Mouse (Mus musculus) heart, postnatal 0 days (tissue): Measurements from ENCODE around the gene Ptpn22. TPM values are rescaled to one million over a fixed set of nuclear protein-coding genes. Genes with fewer than 3 reads are reported as not detected.

Source experiments
- ATAC-seq: fragments of 200-750 bp; cut with Nextera tagmentation; 2 replicates; pipeline ENCODE4 v1.8.0; 2017; ENCODE audit warnings: low read depth, moderate number of reproducible peaks, moderate library complexity; ENCODE audit not compliant: insufficient read depth
- DNase-seq: peaks from one replicate; pipeline ENCODE4 v3.0.0-alpha.2; 2016; ENCODE audit warnings: low spot score
- H3K27ac ChIP-seq: fragments of 300-500 bp; sonication (generic); 2 replicates; pipeline ENCODE4 v1.5.1; 2014; ENCODE audit warnings: low read depth, mild to moderate bottlenecking
- H3K27me3 ChIP-seq: fragments of 300-500 bp; sonication (generic); 2 replicates; pipeline ENCODE4 v1.6.1; 2014; ENCODE audit warnings: low read length, mixed read lengths; ENCODE audit not compliant: control insufficient read depth, insufficient read depth
- H3K36me3 ChIP-seq: fragments of 300-500 bp; sonication (generic); replicated peaks from 2 replicates; pipeline ENCODE4 v1.6.1; 2014; ENCODE audit warnings: low read length, mixed read lengths; ENCODE audit not compliant: control insufficient read depth, insufficient read depth
- H3K4me1 ChIP-seq: fragments of 300-500 bp; sonication (generic); 2 replicates; pipeline ENCODE4 v1.6.1; 2014; ENCODE audit warnings: antibody characterized with exemption; ENCODE audit not compliant: control insufficient read depth, insufficient read depth
- H3K4me2 ChIP-seq: fragments of 300-500 bp; sonication (generic); 2 replicates; pipeline ENCODE4 v1.6.1; 2014; ENCODE audit warnings: low read depth, mild to moderate bottlenecking, low read length, moderate library complexity
- H3K4me3 ChIP-seq: fragments of 300-500 bp; sonication (generic); 2 replicates; pipeline ENCODE4 v1.5.1; 2014; ENCODE audit warnings: low read depth, low read length
- H3K9ac ChIP-seq: fragments of 300-500 bp; sonication (generic); replicated peaks from 2 replicates; pipeline ENCODE4 v1.6.1; 2014; ENCODE audit warnings: low read depth, low read length, mixed read lengths
- H3K9me3 ChIP-seq: fragments of 300-500 bp; sonication (generic); replicated peaks from 2 replicates; pipeline ENCODE4 v1.6.1; 2016; ENCODE audit warnings: low read length; ENCODE audit not compliant: control insufficient read depth
- CTCF ChIP-seq: IDR thresholded peaks from 2 replicates; pipeline ENCODE4 v1.5.1; 2016; ENCODE audit warnings: antibody characterized with exemption, control low read depth, low read depth
- EP300 ChIP-seq: IDR thresholded peaks from 2 replicates; pipeline ENCODE4 v1.6.1; 2016; ENCODE audit warnings: antibody characterized with exemption, low read depth
- WGBS: fragments of 180-500 bp; shearing (Covaris S2); extraction: QIAGEN DNeasy Blood & Tissue Kit; methylation state at CpG from one replicate; pipeline ENCODE4 v1.1.7; 2014; 5-methylcytosine and 5-hydroxymethylcytosine counted together
- polyA plus RNA-seq: library from polyadenylated mRNA; unstranded; fragments of >200 nt; fragmentation: Nextera tagmentation; extraction: Ambion mirVana; gene quantifications from 2 replicates; pipeline ENCODE4 v1.2.1, GENCODE M21; 2015
- total RNA-seq: library from RNA; depleted of rRNA; stranded (reverse); fragments of >200 nt; gene quantifications from 2 replicates; pipeline ENCODE4 v1.2.3, GENCODE M21; 2014; ENCODE audit warnings: low replicate concordance; rRNA removed

Gene Ptpn22
- total and polyA plus RNA-seq, 2 experiments from 2014 or later: 0.11 to 0.77 TPM

DNA sequence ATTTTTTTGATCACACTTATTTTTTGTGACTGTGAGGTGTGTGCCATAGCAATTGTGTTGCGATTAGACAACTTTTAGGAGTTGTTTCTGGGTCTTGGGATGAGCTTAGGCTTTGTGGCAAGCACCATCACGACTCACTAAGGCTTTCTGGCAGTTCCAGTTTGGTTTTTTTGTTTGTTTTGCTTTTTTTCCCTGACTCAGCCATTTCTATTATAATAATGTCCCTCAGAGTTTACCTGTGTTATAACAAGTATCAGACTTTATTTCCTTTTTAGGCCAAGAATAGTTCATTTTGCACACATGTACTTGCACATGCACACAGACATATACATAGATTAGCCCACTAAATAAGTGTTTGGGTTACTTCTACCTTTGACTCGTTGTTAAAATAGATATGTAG is 101.0 kb downstream of the Ptpn22 start:
- TF ChIP-seq CTCF: no peak
- no peak for TF ChIP-seq EP300
- WGBS: 95% methylated on average over 3 of the region's 3 CpGs
- H3K27me3 ChIP-seq: no peaks in the 10 kb centered on the region

More for the DNA sequence above, 101.0 kb downstream of the Ptpn22 start:
- no peaks in the 10 kb centered on the region for H3K4me1 ChIP-seq
- ATAC-seq (no peak), DNase-seq (no peak)
- no peak overlapping the region for H3K4me3 ChIP-seq
- no peaks in the 10 kb centered on the region for H3K9me3 ChIP-seq
- no peak overlapping the region for H3K4me2 ChIP-seq
- H3K27ac ChIP-seq: no peak overlapping the region
- H3K9ac ChIP-seq: no peak overlapping the region
- peaks cover 42% of the 10 kb centered on the region for H3K36me3 ChIP-seq

Other genes starting within 250 kb of the Ptpn22 start
- gene Atg4a-ps, start 213.7 kb upstream of the Ptpn22 start, total RNA-seq: not detected in 2 replicates
- gene Atg4a-ps, start 213.7 kb upstream of the Ptpn22 start, polyA plus RNA-seq: 0.07 and 0.10 TPM in 2 replicates
- 14.0 and 20.5 TPM in 2 replicates for gene Olfml3, start 121.8 kb upstream of the Ptpn22 start, total RNA-seq
- 10.6 and 11.4 TPM in 2 replicates for gene Olfml3, start 121.8 kb upstream of the Ptpn22 start, polyA plus RNA-seq
- not detected in 2 replicates for gene Gm10964, start 120.4 kb upstream of the Ptpn22 start, total RNA-seq
- not detected in 2 replicates for gene Gm10964, start 120.4 kb upstream of the Ptpn22 start, polyA plus RNA-seq
- 56.9 and 61.1 TPM in 2 replicates for gene Hipk1, start 68.2 kb upstream of the Ptpn22 start, total RNA-seq
- 6.1 and 7.0 TPM in 2 replicates for gene Hipk1, start 68.2 kb upstream of the Ptpn22 start, polyA plus RNA-seq
- gene Dclre1b, start 50.4 kb upstream of the Ptpn22 start, total RNA-seq: 3.5 and 3.9 TPM in 2 replicates
- 13.5 and 14.2 TPM in 2 replicates for gene Dclre1b, start 50.4 kb upstream of the Ptpn22 start, polyA plus RNA-seq
- 14.5 and 38.1 TPM in 2 replicates for gene Ap4b1, start 50.3 kb upstream of the Ptpn22 start, total RNA-seq
- gene Ap4b1, start 50.3 kb upstream of the Ptpn22 start, polyA plus RNA-seq: 14.5 and 14.9 TPM in 2 replicates
- gene Gm43064, start 50.2 kb upstream of the Ptpn22 start, total RNA-seq: 0.50 TPM in 1 of 2 replicates, not detected in the other
- 0.37 TPM in 1 of 2 replicates, not detected in the other for gene Gm43064, start 50.2 kb upstream of the Ptpn22 start, polyA plus RNA-seq
- gene Bcl2l15, start 27.2 kb upstream of the Ptpn22 start, total RNA-seq: not detected in 2 replicates
- gene Bcl2l15, start 27.2 kb upstream of the Ptpn22 start, polyA plus RNA-seq: 0.15 and 0.25 TPM in 2 replicates
- 5.2 and 7.9 TPM in 2 replicates for gene Rsbn1, start 54.3 kb downstream of the Ptpn22 start, total RNA-seq
- gene Rsbn1, start 54.3 kb downstream of the Ptpn22 start, polyA plus RNA-seq: 4.7 and 4.8 TPM in 2 replicates
- 6.2 and 10.1 TPM in 2 replicates for gene Phtf1, start 108.3 kb downstream of the Ptpn22 start, total RNA-seq
- 6.6 and 7.8 TPM in 2 replicates for gene Phtf1, start 108.3 kb downstream of the Ptpn22 start, polyA plus RNA-seq